Mouse (Mus musculus) kidney, postnatal 0 days (tissue): ENCODE measurements around the gene Gm21992. TPM values are rescaled to one million over a fixed set of nuclear protein-coding genes. Genes with fewer than 3 reads are reported as not detected.
"Not testable (repeated sequence)": the region's sequence is repeated elsewhere in the genome, so short reads cannot be mapped to it uniquely, and the experiment has no call there.

Source experiments
- ATAC-seq: fragments of 200-750 bp; cut with Nextera tagmentation; replicated peaks from 2 replicates; pipeline ENCODE4 v1.8.0; 2017; ENCODE audit warnings: low read depth, moderate number of reproducible peaks, moderate TSS enrichment, moderate library complexity; ENCODE audit not compliant: low FRiP score
- DNase-seq: peaks from one replicate; pipeline ENCODE4 v3.0.0-alpha.2; 2016; ENCODE audit warnings: low spot score
- H3K27ac ChIP-seq: fragments of 300-500 bp; sonication (generic); 2 replicates; pipeline ENCODE4 v1.5.1; 2014; ENCODE audit warnings: mild to moderate bottlenecking
- H3K27me3 ChIP-seq: fragments of 300-500 bp; sonication (generic); 2 replicates; pipeline ENCODE4 v1.6.1; 2014; ENCODE audit warnings: low read length, mixed read lengths; ENCODE audit not compliant: insufficient read depth
- H3K36me3 ChIP-seq: fragments of 300-500 bp; sonication (generic); 2 replicates; pipeline ENCODE4 v1.6.1; 2014; ENCODE audit warnings: low read length, mixed read lengths; ENCODE audit not compliant: insufficient read depth
- H3K4me1 ChIP-seq: fragments of 300-500 bp; sonication (generic); replicated peaks from 2 replicates; pipeline ENCODE4 v1.6.1; 2014; ENCODE audit warnings: antibody characterized with exemption, low read length, mixed read lengths; ENCODE audit not compliant: insufficient read depth
- H3K4me2 ChIP-seq: fragments of 300-500 bp; sonication (generic); 2 replicates; pipeline ENCODE4 v1.6.1; 2014; ENCODE audit warnings: mild to moderate bottlenecking, low read length, moderate library complexity, mixed read lengths
- H3K4me3 ChIP-seq: fragments of 300-500 bp; sonication (generic); replicated peaks from 2 replicates; pipeline ENCODE4 v1.5.1; 2014; ENCODE audit warnings: low read depth, low read length
- H3K9ac ChIP-seq: fragments of 300-500 bp; sonication (generic); 2 replicates; pipeline ENCODE4 v1.6.1; 2014; ENCODE audit warnings: low read depth, low read length
- H3K9me3 ChIP-seq: fragments of 300-500 bp; sonication (generic); replicated peaks from 2 replicates; pipeline ENCODE4 v1.6.1; 2016; ENCODE audit warnings: low read length, inconsistent platforms, mixed read lengths
- CTCF ChIP-seq: IDR thresholded peaks from 2 replicates; pipeline ENCODE4 v1.5.1; 2016; ENCODE audit warnings: antibody characterized with exemption, low read depth, mild to moderate bottlenecking, moderate library complexity
- WGBS: fragments of 180-500 bp; shearing (Covaris S2); extraction: QIAGEN DNeasy Blood & Tissue Kit; methylation state at CpG from one replicate; pipeline ENCODE4 v1.1.7; 2014; 5-methylcytosine and 5-hydroxymethylcytosine counted together
- polyA plus RNA-seq: library from polyadenylated mRNA; unstranded; fragments of >200 nt; fragmentation: Nextera tagmentation; extraction: Ambion mirVana; gene quantifications from 2 replicates; pipeline ENCODE4 v1.2.1, GENCODE M21; 2015

The Gm21992 gene
- polyA plus RNA-seq, 1 experiment from 2014 or later: 24.4 TPM

DNA sequence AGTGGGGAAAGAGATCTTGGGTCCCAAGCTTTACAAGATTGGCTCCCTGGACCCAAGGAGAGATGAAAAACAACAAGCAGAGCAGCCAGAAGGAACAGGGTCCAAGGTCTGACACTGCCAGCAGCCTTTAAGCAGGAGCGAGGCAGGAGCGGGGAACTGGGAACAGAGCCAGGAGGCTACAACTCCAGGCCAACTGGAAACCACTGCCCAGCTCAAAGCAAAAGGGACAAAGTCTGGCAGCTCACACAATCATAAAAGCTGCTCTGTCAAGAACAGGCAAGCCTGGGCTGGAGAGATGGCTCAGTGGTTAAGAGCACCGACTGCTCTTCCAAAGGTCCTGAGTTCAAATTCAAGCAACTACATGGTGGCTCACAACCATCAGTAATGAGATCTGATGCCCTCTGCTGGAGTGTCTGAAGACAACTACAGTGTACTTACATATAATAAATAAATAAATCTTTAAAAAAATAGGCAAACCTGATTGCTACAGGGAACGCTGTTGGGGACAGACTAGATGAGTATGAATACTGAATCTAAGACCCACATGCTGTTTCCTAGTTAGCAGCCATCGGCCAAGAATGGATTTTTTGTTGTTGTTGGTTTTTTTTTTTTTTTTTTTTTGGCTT lies 9.4 kb upstream of the Gm21992 start:
- no peak overlapping the region for H3K4me2 ChIP-seq
- WGBS: 52% methylated on average over 5 of the region's 5 CpGs
- peak; percentile 54 for TF ChIP-seq CTCF

GRCm38 (mm10) chr19:4817182-4817835 lies 5.9 kb upstream of the Gm21992 start:
- H3K36me3 ChIP-seq: no peaks in the 10 kb centered on the region
- DNase-seq: no peak
- no peak overlapping the region for H3K4me2 ChIP-seq
- H3K27ac ChIP-seq: no peak overlapping the region
- H3K4me1 ChIP-seq: no peaks in the 10 kb centered on the region
- H3K9ac ChIP-seq: no peak overlapping the region
- no peak for TF ChIP-seq CTCF
- no peaks in the 10 kb centered on the region for H3K9me3 ChIP-seq
- H3K27me3 ChIP-seq: no peaks in the 10 kb centered on the region
- 40% methylated on average over 1 of the region's 1 CpGs for WGBS
- no peak overlapping the region for H3K4me3 ChIP-seq
- ATAC-seq: 0 out of 2 replicates have a peak, but pooled peaks have one; percentile 34

More for the DNA sequence above, 9.4 kb upstream of the Gm21992 start:
- H3K27me3 ChIP-seq: no peaks in the 10 kb centered on the region
- H3K9me3 ChIP-seq: no peaks in the 10 kb centered on the region
- DNase-seq: peak; percentile 62
- no peak overlapping the region for H3K4me3 ChIP-seq
- no peaks in the 10 kb centered on the region for H3K4me1 ChIP-seq
- H3K9ac ChIP-seq: no peak overlapping the region
- peaks cover 9% of the 10 kb centered on the region; the same call in 1 of the 2 replicates for H3K36me3 ChIP-seq
- H3K27ac ChIP-seq: peak overlapping the region; percentile 66
- peak; percentile 95 for ATAC-seq

GRCm38 (mm10) chr19:4813015-4813414 lies 1.6 kb upstream of the Gm21992 start:
- DNase-seq: no peak
- 87% methylated on average over 6 of the region's 6 CpGs for WGBS

DNA sequence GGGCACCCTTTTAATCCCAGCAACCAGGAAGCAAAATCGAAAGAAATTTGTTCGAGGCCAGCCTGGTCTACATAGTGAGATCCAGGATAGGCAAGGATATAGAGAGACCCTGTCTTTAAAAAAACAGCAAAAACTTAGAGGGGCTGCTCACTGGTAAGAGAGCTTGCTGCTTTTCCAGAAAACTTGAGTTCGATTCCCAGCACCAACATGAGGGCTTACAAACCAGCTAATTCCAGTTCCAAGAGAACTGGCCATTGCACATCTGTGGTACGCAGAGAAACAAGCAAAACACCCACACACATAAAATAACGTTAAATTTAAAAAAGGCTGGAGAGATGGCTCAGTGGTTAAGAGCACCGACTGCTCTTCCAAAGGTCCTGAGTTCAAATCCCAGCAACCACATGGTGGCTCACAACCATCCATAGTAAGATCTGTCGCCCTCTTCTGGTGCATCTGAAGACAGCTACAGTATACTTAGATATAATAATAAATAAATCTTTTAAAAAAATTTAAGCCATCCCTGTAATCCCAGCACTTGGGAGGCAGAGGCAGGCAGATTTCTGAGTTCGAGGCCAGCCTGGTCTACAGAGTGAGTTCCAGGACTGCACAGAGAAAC lies 1.0 kb upstream of the Gm21992 start:
- ATAC-seq, H3K27me3 ChIP-seq, DNase-seq, H3K36me3 ChIP-seq, H3K9me3 ChIP-seq: not testable (repeated sequence)
- Histone ChIP-seq H3K4me1 (peaks cover 10% of the 10 kb centered on the region; the same call in 1 of the 2 replicates), H3K4me2 (peak overlapping the region; percentile 91), H3K4me3 (peak overlapping the region; percentile 60), H3K9ac (peak overlapping the region; percentile 83), H3K27ac (peak overlapping the region; percentile 96)
- 76% methylated on average over 8 of the region's 8 CpGs for WGBS
- TF ChIP-seq CTCF: peak; percentile 36; the same call in 1 of the 2 replicates

More at GRCm38 (mm10) chr19:4813015-4813414, 1.6 kb upstream of the Gm21992 start:
- no peak overlapping the region for H3K4me2 ChIP-seq
- H3K9ac ChIP-seq: no peak overlapping the region
- no peaks in the 10 kb centered on the region for H3K27me3 ChIP-seq
- no peak overlapping the region for H3K4me3 ChIP-seq
- no peaks in the 10 kb centered on the region for H3K36me3 ChIP-seq
- peaks cover 10% of the 10 kb centered on the region; the same call in 1 of the 2 replicates for H3K4me1 ChIP-seq
- peak; percentile 52 for TF ChIP-seq CTCF
- H3K27ac ChIP-seq: no peak overlapping the region
- no peaks in the 10 kb centered on the region for H3K9me3 ChIP-seq
- ATAC-seq: no peak

GRCm38 (mm10) chr19:4811909-4812242 lies 464 bp upstream of the Gm21992 start:
- no peak for TF ChIP-seq CTCF
- H3K4me2 ChIP-seq: peak overlapping the region; percentile 91
- peak overlapping the region; percentile 96 for H3K27ac ChIP-seq
- DNase-seq: no peak
- peak; percentile 33 for ATAC-seq
- H3K36me3 ChIP-seq: no peaks in the 10 kb centered on the region
- peak overlapping the region; percentile 83 for H3K9ac ChIP-seq
- 2% methylated on average over 12 of the region's 12 CpGs for WGBS
- H3K9me3 ChIP-seq: no peaks in the 10 kb centered on the region
- peaks cover 10% of the 10 kb centered on the region; the same call in 1 of the 2 replicates for H3K4me1 ChIP-seq
- no peaks in the 10 kb centered on the region for H3K27me3 ChIP-seq
- peak overlapping the region; percentile 60 for H3K4me3 ChIP-seq

DNA sequence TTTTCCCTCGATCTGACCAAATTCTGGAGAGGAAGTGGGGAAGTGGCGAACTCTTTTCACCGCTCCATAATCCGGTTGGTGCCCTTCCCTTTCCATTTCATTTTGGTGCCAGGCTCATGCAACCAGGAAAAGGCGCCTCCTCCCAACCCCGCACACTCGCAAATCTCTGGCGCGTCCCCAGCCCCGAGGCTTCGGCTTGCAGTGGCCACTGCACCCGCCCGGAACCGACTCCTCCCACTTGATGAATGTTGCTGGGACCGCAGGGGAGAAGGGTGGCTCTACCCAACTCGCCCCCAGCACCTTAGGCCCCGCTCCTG lies 708 bp downstream of the Gm21992 start:
- Histone ChIP-seq H3K4me3 (peak overlapping the region; percentile 60), H3K27me3 (no peaks in the 10 kb centered on the region), H3K9me3 (no peaks in the 10 kb centered on the region), H3K4me2 (peak overlapping the region; percentile 91), H3K9ac (peak overlapping the region; percentile 78), H3K4me1 (peaks cover 10% of the 10 kb centered on the region; the same call in 1 of the 2 replicates), H3K36me3 (no peaks in the 10 kb centered on the region), H3K27ac (peak overlapping the region; percentile 96)
- no peak for TF ChIP-seq CTCF
- under 1% methylated on average over 17 of the region's 17 CpGs for WGBS
- no peak for ATAC-seq
- no peak for DNase-seq
